Mouse (Mus musculus) stomach, postnatal 0 days (tissue): ENCODE data around the gene Lclat1.

Source experiments
- CTCF ChIP-seq: IDR thresholded peaks from 2 replicates; pipeline ENCODE4 v1.5.1; 2016; ENCODE audit warnings: antibody characterized with exemption, low read depth, mild to moderate bottlenecking, moderate library complexity
- EP300 ChIP-seq: optimal IDR thresholded peaks from 2 replicates; pipeline ENCODE3; 2016; ENCODE audit warnings: antibody characterized with exemption

DNA sequence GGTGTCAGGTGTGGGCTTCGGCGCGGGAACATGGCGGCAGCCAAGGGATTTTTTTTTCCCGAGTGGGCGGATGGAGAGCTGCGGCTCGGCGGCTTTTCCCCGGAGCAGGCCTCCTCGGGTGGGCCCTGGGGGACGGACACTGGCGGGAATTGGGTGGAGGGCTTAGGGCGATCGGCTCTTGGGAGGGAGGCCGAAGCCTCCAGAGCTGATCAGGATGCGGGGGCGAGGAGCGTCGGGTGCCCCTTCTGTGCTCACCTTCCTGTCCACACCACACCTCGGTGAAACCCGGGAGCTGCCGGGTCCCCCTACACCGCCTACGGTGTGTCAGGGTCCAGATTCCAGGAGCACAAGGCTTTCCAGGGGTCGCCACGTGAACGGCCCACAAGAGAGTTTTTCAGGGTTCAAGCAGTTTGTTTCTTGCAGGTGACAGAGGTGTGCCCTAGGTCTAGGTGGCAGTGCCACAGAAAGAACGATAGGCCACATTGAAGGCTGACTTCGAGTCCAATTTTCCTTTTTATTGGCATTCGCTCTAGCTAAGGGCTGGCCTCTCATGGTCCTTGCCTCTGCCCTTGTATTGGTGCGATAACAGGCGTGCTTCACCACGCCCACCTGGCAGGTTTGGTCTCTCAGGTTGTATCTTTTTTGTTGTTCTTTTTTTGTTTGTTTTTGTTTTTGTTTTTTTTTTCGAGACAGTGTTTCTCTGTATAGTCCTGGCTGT is 544 bp downstream of the Lclat1 start:
- TF ChIP-seq CTCF (no peak), EP300 (no peak)
